ENCODE assay signal across 8 mouse cellular contexts in genomic region chr3:144202574-144203258, GRCm38 (mm10). TPM values are rescaled to one million over a fixed set of nuclear protein-coding genes. Genes with fewer than 3 reads are reported as not detected.
DNase-seq lines count a peak whose midpoint lies in the region; ATAC-seq and TF ChIP-seq lines count a peak whose summit lies in the region.

No protein-coding gene starts in this region.

- no peaks in the 10 kb centered on the region for H3K9me3 ChIP-seq in heart, postnatal 0 days (replicated peaks; ENCODE audit: control insufficient read depth, low read length)
- no peaks in the 10 kb centered on the region for H3K9me3 ChIP-seq in hindbrain, postnatal 0 days (ENCODE audit: low read length)

- ATAC-seq in heart, postnatal 0 days (ENCODE audit: insufficient read depth, low read depth): no peak
- no peak for ATAC-seq in hindbrain, postnatal 0 days
- ATAC-seq in monocyte, adult 5-6 weeks (replicated peaks; ENCODE audit: insufficient number of reproducible peaks, low FRiP score, low TSS enrichment, poor library complexity, severe bottlenecking): 0 out of 2 replicates have a peak, but pooled peaks have one; percentile 18

- peak overlapping the region; percentile 70 for H3K4me3 ChIP-seq in heart, postnatal 0 days (ENCODE audit: low read depth, low read length)
- H3K4me3 ChIP-seq in hindbrain, postnatal 0 days (ENCODE audit: low read length): peak overlapping the region; percentile 68

- H3K27ac ChIP-seq in heart, postnatal 0 days (ENCODE audit: low read depth): peak overlapping the region; percentile 97
- peak overlapping the region; percentile 95 for H3K27ac ChIP-seq in hindbrain, postnatal 0 days

- WGBS in heart, postnatal 0 days: 1% methylated on average over 14 of the region's 14 CpGs
- 1% methylated on average over 14 of the region's 14 CpGs for WGBS in hindbrain, postnatal 0 days

- no peak for TF ChIP-seq CTCF in heart, postnatal 0 days (IDR thresholded peaks at IDR 0.05; ENCODE audit: low read depth)
- TF ChIP-seq CTCF in hindbrain, postnatal 0 days (IDR thresholded peaks at IDR 0.05; ENCODE audit: low read depth): no peak

- H3K36me3 ChIP-seq in heart, postnatal 0 days (replicated peaks; ENCODE audit: control insufficient read depth, insufficient read depth, low read length): no peaks in the 10 kb centered on the region; the same call in 1 of the 2 replicates
- H3K36me3 ChIP-seq in hindbrain, postnatal 0 days (ENCODE audit: insufficient read depth, low read length): no peaks in the 10 kb centered on the region

- peak overlapping the region; percentile 87 for H3K9ac ChIP-seq in heart, postnatal 0 days (replicated peaks; ENCODE audit: low read depth, low read length)
- H3K9ac ChIP-seq in hindbrain, postnatal 0 days (replicated peaks; ENCODE audit: low read length): peak overlapping the region; percentile 68

- H3K4me1 ChIP-seq in heart, postnatal 0 days (ENCODE audit: control insufficient read depth, insufficient read depth): peaks cover 13% of the 10 kb centered on the region
- H3K4me1 ChIP-seq in hindbrain, postnatal 0 days (ENCODE audit: insufficient read depth, low read length): no peaks in the 10 kb centered on the region

- peak; percentile 14 for DNase-seq in heart, postnatal 0 days (ENCODE audit: low spot score)
- no peak for DNase-seq in heart, adult 18-20 months
- DNase-seq in adipocyte (ENCODE audit: low spot score): peak; percentile 51
- no peak for DNase-seq in hindbrain, postnatal 0 days (ENCODE audit: low spot score)
- DNase-seq in gastrocnemius, adult 18-20 months (ENCODE audit: low spot score): no peak
- DNase-seq in left cerebral cortex, adult 8-10 months (ENCODE audit: low spot score in 2 of 2): no peak
- no peak for DNase-seq in cerebellum, adult 9-11 months

- no peak for TF ChIP-seq EP300 in heart, postnatal 0 days (IDR thresholded peaks at IDR 0.05; ENCODE audit: low read depth)

- peak overlapping the region; percentile 93 for H3K4me2 ChIP-seq in heart, postnatal 0 days (ENCODE audit: low read depth, low read length)
- peak overlapping the region; percentile 62 for H3K4me2 ChIP-seq in hindbrain, postnatal 0 days (ENCODE audit: low read depth, low read length)

- no peaks in the 10 kb centered on the region for H3K27me3 ChIP-seq in heart, postnatal 0 days (ENCODE audit: control insufficient read depth, insufficient read depth, low read length)
- H3K27me3 ChIP-seq in hindbrain, postnatal 0 days (ENCODE audit: insufficient read depth, low read length): no peaks in the 10 kb centered on the region

RNA-seq across cellular contexts. Expression of gene Lmo4, which starts 2.3 kb away (rescaled TPM):
- 61.9 and 65.8 TPM in 2 replicates for total RNA-seq in heart, postnatal 0 days (2014; rRNA removed; ENCODE audit: low replicate concordance)
- polyA plus RNA-seq in heart, postnatal 0 days (2015; fragmentation: Nextera tagmentation; extraction: Ambion mirVana): 34.7 and 38.9 TPM in 2 replicates
- 10 to 100 TPM; 28.6 to 29.1 TPM for total RNA-seq in heart, adult 18-20 months (2021)
- total RNA-seq in hindbrain, postnatal 0 days (2014; rRNA removed): 150 and 173 TPM in 2 replicates
- polyA plus RNA-seq in hindbrain, postnatal 0 days (2015; fragmentation: Nextera tagmentation; extraction: Ambion mirVana): 111 and 113 TPM in 2 replicates
- 65.3 to 118 TPM (median 104 TPM) in 3 replicates for total RNA-seq in monocyte, adult 5-6 weeks (2017)
- total RNA-seq in gastrocnemius, adult 18-20 months (2021): 10 to 100 TPM; 19.9 to 24.2 TPM
- 100 to 1,000 TPM; 234 to 286 (median 267) TPM for total RNA-seq in left cerebral cortex, adult 8-10 months (2022)

Comparison
In these comparisons a context has a peak if more than half of its experiments do, and no peak if none do; other contexts are left out.
1. DNase-seq: peak in heart, postnatal 0 days (single experiment) and adipocyte (single experiment); none in heart, adult 18-20 months (0 of 2), hindbrain, postnatal 0 days (single experiment), gastrocnemius, adult 18-20 months (single experiment), left cerebral cortex, adult 8-10 months (0 of 2) and cerebellum, adult 9-11 months (single experiment).